Mouse (Mus musculus) heart, embryonic 14.5 days (tissue): ENCODE results near the gene Mrpl50. TPM values are rescaled to one million over a fixed set of nuclear protein-coding genes. Genes with fewer than 3 reads are reported as not detected.
A peak's percentile ranks its signal among the peaks of the same experiment; 100 is the strongest.
"Not testable (repeated sequence)": the region's sequence is repeated elsewhere in the genome, so short reads cannot be mapped to it uniquely, and the experiment has no call there.

Experiments used
- ATAC-seq: fragments of 200-750 bp; cut with Nextera tagmentation; 2 replicates; pipeline ENCODE4 v1.8.0; 2017; ENCODE audit warnings: low read depth, moderate TSS enrichment; ENCODE audit not compliant: insufficient number of reproducible peaks, insufficient read depth, low FRiP score
- H3K27ac ChIP-seq, 2 experiments: fragments of 200-500 bp in 1 of 2; fragments of 300-500 bp in 1 of 2; sonication (generic) in 1 of 2; replicated peaks in 1 of 2; 2 replicates each; pipeline ENCODE4 v1.5.1; 2012 to 2014; ENCODE audit warnings: low read depth in 2 of 2, low read length in 2 of 2, control low read depth in 1 of 2, mild to moderate bottlenecking in 1 of 2, mixed read lengths in 1 of 2; ENCODE audit not compliant: control insufficient read depth in 1 of 2, insufficient read depth in 1 of 2
- H3K27me3 ChIP-seq: fragments of 300-500 bp; sonication (generic); 2 replicates; pipeline ENCODE4 v1.6.1; 2014; ENCODE audit warnings: mild to moderate bottlenecking, low read length, control low read depth; ENCODE audit not compliant: control insufficient read depth, insufficient read depth
- H3K36me3 ChIP-seq: fragments of 300-500 bp; sonication (generic); 2 replicates; pipeline ENCODE4 v1.6.1; 2014; ENCODE audit warnings: mild to moderate bottlenecking, control low read depth, low read length, mixed read lengths; ENCODE audit not compliant: control insufficient read depth, insufficient read depth
- H3K4me1 ChIP-seq, 2 experiments: fragments of 200-500 bp in 1 of 2; fragments of 300-500 bp in 1 of 2; sonication (generic) in 1 of 2; 2 replicates each; pipeline ENCODE4 v1.6.1; 2012 to 2014; ENCODE audit warnings: low read length in 2 of 2, control low read depth in 1 of 2, mixed read lengths in 1 of 2; ENCODE audit not compliant: control insufficient read depth in 2 of 2, insufficient read depth in 2 of 2
- H3K4me2 ChIP-seq: fragments of 300-500 bp; sonication (generic); 2 replicates; pipeline ENCODE4 v1.6.1; 2014; ENCODE audit warnings: mild to moderate bottlenecking, low read length
- H3K4me3 ChIP-seq, 2 experiments: fragments of 200-500 bp in 1 of 2; fragments of 300-500 bp in 1 of 2; sonication (generic) in 1 of 2; 2 replicates each; pipeline ENCODE4 v1.5.1; 2012 to 2014; ENCODE audit warnings: low read length in 2 of 2, mild to moderate bottlenecking in 2 of 2, control low read depth in 1 of 2, low read depth in 1 of 2, moderate library complexity in 1 of 2; ENCODE audit not compliant: control insufficient read depth in 1 of 2, insufficient read depth in 1 of 2
- H3K9ac ChIP-seq: fragments of 300-500 bp; sonication (generic); 2 replicates; pipeline ENCODE4 v1.6.1; 2014; ENCODE audit warnings: mild to moderate bottlenecking, low read length
- H3K9me3 ChIP-seq: fragments of 300-500 bp; sonication (generic); 2 replicates; pipeline ENCODE4 v1.6.1; 2016; ENCODE audit warnings: low read length, control low read depth; ENCODE audit not compliant: control insufficient read depth
- WGBS: fragments of 180-500 bp; shearing (Covaris S2); extraction: QIAGEN DNeasy Blood & Tissue Kit; methylation state at CpG from one replicate; pipeline ENCODE4 v1.1.7; 2014; 5-methylcytosine and 5-hydroxymethylcytosine counted together
- polyA plus RNA-seq: library from polyadenylated mRNA; unstranded; fragments of >200 nt; fragmentation: Nextera tagmentation; extraction: Ambion mirVana; gene quantifications from 2 replicates; pipeline ENCODE4 v1.2.1, GENCODE M21; 2014

Gene Mrpl50
- polyA plus RNA-seq, 1 experiment from 2014 or later = 63.6 TPM

- Histone ChIP-seq H3K9ac (no peak within 1 kb of the TSS), H3K4me2 (no peak within 1 kb of the TSS), H3K4me3 (no peak within 1 kb of the TSS), H3K36me3 (peaks cover 4% of the 10 kb centered on the region; the same call in 1 of the 2 replicates), H3K4me1 (no peaks in the 10 kb centered on the region), H3K27me3 (no peaks in the 10 kb centered on the region), H3K9me3 (no peaks in the 10 kb centered on the region), H3K27ac (no peak within 1 kb of the TSS)
- 36% methylated on average over 3 of the region's 3 CpGs for WGBS
- no peak for ATAC-seq
Observed at GRCm38 (mm10) chr4:49506386-49506785, 14.5 kb downstream of the Mrpl50 start, which contains the start of gene Baat. TSS of gene Baat (minus strand) at chr4:49506557.

DNA sequence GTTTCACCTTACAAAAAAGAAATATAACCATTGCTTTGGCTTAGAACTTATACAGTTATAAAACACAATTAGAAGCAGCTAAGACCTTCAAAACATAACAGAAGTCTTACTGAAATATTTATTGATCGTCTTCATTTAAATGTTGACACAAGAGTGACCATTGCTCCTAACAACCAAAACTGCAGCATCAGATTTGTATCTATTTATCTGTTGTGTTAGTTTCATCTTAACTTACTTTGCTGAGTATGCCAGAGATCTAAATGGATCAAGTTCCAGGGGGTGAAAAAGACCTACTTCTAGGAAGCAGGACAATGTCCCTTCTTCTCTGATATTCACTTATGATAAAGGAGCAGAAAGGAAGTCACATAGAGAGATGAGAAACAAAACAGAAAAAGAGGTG is 17.3 kb downstream of the Mrpl50 start:
- Histone ChIP-seq H3K9me3 (no peaks in the 10 kb centered on the region), H3K4me3 (no peak overlapping the region), H3K4me2 (no peak overlapping the region), H3K9ac (no peak overlapping the region), H3K4me1 (no peaks in the 10 kb centered on the region), H3K27ac (no peak overlapping the region), H3K27me3 (no peaks in the 10 kb centered on the region), H3K36me3 (no peaks in the 10 kb centered on the region)
- 78% methylated on average over 1 of the region's 1 CpGs for whole genome bisulfite sequencing
- ATAC-seq = no peak

- not testable (repeated sequence) for ATAC-seq, H3K27ac ChIP-seq, H3K4me2 ChIP-seq, H3K27me3 ChIP-seq, H3K4me1 ChIP-seq, H3K9me3 ChIP-seq, H3K4me3 ChIP-seq, H3K36me3 ChIP-seq, H3K9ac ChIP-seq
- 65% methylated on average over 3 of the region's 3 CpGs for WGBS
Observed at GRCm38 (mm10) chr4:49485934-49486650, 34.8 kb downstream of the Mrpl50 start.

DNA sequence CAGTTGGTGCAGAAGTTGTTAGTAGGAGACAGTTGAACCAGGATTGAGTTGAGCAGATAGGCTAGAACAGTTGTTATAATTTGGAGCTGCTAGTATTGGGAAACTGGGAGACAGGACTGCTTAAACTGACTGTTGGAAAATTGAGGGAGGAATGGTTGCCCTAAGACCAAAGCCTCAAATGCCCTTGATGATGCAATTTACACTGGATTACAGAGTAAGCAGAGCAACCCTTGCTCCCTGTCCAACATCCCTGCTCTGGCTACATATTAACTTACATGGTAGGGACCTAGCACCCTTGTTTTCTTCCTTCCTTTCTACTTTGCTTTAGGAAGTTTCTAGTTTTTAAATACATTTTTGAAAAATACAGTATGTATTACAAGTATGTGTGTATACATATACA is 35.5 kb downstream of the Mrpl50 start:
- Histone ChIP-seq H3K9ac (no peak overlapping the region), H3K27ac (no peak overlapping the region), H3K27me3 (no peaks in the 10 kb centered on the region), H3K4me1 (0 out of 4 replicates have a peak, but pooled peaks cover 1% of the 10 kb centered on the region in 2 experiments), H3K4me3 (no peak overlapping the region), H3K9me3 (no peaks in the 10 kb centered on the region), H3K4me2 (no peak overlapping the region), H3K36me3 (no peaks in the 10 kb centered on the region)
- ATAC-seq = no peak

GRCm38 (mm10) chr4:49480896-49481295 is 40.0 kb downstream of the Mrpl50 start:
- H3K27me3 ChIP-seq = no peaks in the 10 kb centered on the region
- 0 out of 4 replicates have a peak, but pooled peaks cover 2 to 4% of the 10 kb centered on the region in 2 experiments for H3K4me1 ChIP-seq
- no peak overlapping the region for H3K4me2 ChIP-seq
- H3K9ac ChIP-seq = no peak overlapping the region
- H3K4me3 ChIP-seq = no peak overlapping the region
- H3K36me3 ChIP-seq = no peaks in the 10 kb centered on the region
- no peaks in the 10 kb centered on the region for H3K9me3 ChIP-seq
- WGBS = 65% methylated on average over 3 of the region's 3 CpGs
- H3K27ac ChIP-seq = no peak overlapping the region
- ATAC-seq = no peak

DNA sequence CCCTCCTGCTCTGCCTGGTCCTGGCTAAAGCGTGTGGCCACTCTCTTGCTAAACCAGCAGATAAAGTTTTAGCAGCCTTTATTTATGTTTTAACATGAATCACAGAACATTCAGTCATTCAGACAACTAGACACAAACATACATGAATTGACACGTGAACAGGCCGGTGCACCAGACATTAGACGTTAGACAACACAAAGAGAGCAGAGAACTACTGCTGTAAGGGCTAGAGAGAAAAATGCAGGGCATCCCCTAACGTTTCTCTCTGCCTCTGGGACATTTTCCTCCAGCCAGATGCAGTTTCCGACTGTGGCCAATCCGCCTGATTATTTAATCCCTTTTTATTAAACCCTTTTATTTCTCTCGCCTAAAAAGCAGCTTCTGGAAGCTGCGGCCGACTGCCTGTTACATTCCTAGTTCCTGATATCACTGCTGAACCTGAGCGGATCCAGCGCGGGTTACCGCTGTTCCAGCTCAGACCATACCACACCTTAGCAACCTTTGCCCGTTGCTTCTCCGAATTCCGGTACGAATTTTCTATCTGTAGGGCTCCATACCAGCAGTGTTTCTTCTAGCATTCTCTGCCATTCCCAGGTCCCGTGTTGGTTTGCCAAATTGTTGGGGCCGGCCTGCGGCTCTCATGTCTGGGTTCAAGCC is 40.7 kb downstream of the Mrpl50 start:
- H3K9ac ChIP-seq = no peak overlapping the region
- H3K4me3 ChIP-seq = peak overlapping the region; percentile 6 to 8; a peak in 2 of 4 replicates
- WGBS = 18% methylated on average over 21 of the region's 21 CpGs
- H3K4me2 ChIP-seq = peak overlapping the region; percentile 50
- H3K27ac ChIP-seq = no peak overlapping the region
- no peaks in the 10 kb centered on the region for H3K36me3 ChIP-seq
- no peaks in the 10 kb centered on the region for H3K27me3 ChIP-seq
- no peak for ATAC-seq
- 0 out of 4 replicates have a peak, but pooled peaks cover 2 to 4% of the 10 kb centered on the region in 2 experiments for H3K4me1 ChIP-seq
- H3K9me3 ChIP-seq = no peaks in the 10 kb centered on the region

- H3K36me3 ChIP-seq, H3K4me2 ChIP-seq, H3K9ac ChIP-seq, H3K27me3 ChIP-seq, H3K9me3 ChIP-seq, ATAC-seq, H3K4me3 ChIP-seq, H3K4me1 ChIP-seq, H3K27ac ChIP-seq: not testable (repeated sequence)
- WGBS = 59% methylated on average over 2 of the region's 2 CpGs
Observed at GRCm38 (mm10) chr4:49479035-49479434, 41.9 kb downstream of the Mrpl50 start.
